Mouse (Mus musculus) hindbrain, embryonic 14.5 days (tissue): ENCODE results near the gene Spata31d1a. TPM values are rescaled to one million over a fixed set of nuclear protein-coding genes. Genes with fewer than 3 reads are reported as not detected.
A peak's percentile ranks its signal among the peaks of the same experiment; 100 is the strongest.

Source experiments
- ATAC-seq: fragments of 200-750 bp; cut with Nextera tagmentation; 2 replicates; pipeline ENCODE4 v1.8.0; 2017; ENCODE audit warnings: moderate number of reproducible peaks, mild to moderate bottlenecking, moderate TSS enrichment, moderate library complexity; ENCODE audit not compliant: low FRiP score
- DNase-seq: peaks from one replicate; pipeline ENCODE4 v3.0.0-alpha.2; 2015; ENCODE audit warnings: low spot score
- H3K27ac ChIP-seq: fragments of 300-500 bp; sonication (generic); 2 replicates; pipeline ENCODE4 v1.5.1; 2014; ENCODE audit warnings: mild to moderate bottlenecking, moderate library complexity
- H3K27me3 ChIP-seq: fragments of 300-500 bp; sonication (generic); 2 replicates; pipeline ENCODE4 v1.6.1; 2014; ENCODE audit warnings: mild to moderate bottlenecking, low read length, mixed read lengths; ENCODE audit not compliant: control insufficient read depth, insufficient read depth
- H3K36me3 ChIP-seq: fragments of 300-500 bp; sonication (generic); replicated peaks from 2 replicates; pipeline ENCODE4 v1.6.1; 2014; ENCODE audit not compliant: control insufficient read depth, insufficient read depth
- H3K4me1 ChIP-seq: fragments of 300-500 bp; sonication (generic); replicated peaks from 2 replicates; pipeline ENCODE4 v1.6.1; 2014; ENCODE audit warnings: antibody characterized with exemption, low read length, mixed read lengths; ENCODE audit not compliant: control insufficient read depth, insufficient read depth
- H3K4me2 ChIP-seq: fragments of 300-500 bp; sonication (generic); replicated peaks from 2 replicates; pipeline ENCODE4 v1.6.1; 2014; ENCODE audit warnings: mild to moderate bottlenecking, moderate library complexity
- H3K4me3 ChIP-seq: fragments of 300-500 bp; sonication (generic); replicated peaks from 2 replicates; pipeline ENCODE4 v1.5.1; 2014; ENCODE audit warnings: mild to moderate bottlenecking, low read length
- H3K9ac ChIP-seq: fragments of 300-500 bp; sonication (generic); 2 replicates; pipeline ENCODE4 v1.6.1; 2014
- H3K9me3 ChIP-seq: fragments of 300-500 bp; sonication (generic); 2 replicates; pipeline ENCODE4 v1.6.1; 2016; ENCODE audit warnings: low read length; ENCODE audit not compliant: control insufficient read depth
- WGBS: fragments of 180-500 bp; shearing (Covaris S2); extraction: QIAGEN DNeasy Blood & Tissue Kit; methylation state at CpG from one replicate; pipeline ENCODE4 v1.1.7; 2014; 5-methylcytosine and 5-hydroxymethylcytosine counted together
- polyA plus RNA-seq: library from polyadenylated mRNA; unstranded; fragments of >200 nt; fragmentation: Nextera tagmentation; extraction: Ambion mirVana; gene quantifications from 2 replicates; pipeline ENCODE4 v1.2.1, GENCODE M21; 2014

Spata31d1a gene
- polyA plus RNA-seq, 1 experiment from 2014 or later: 0.16 TPM

DNA sequence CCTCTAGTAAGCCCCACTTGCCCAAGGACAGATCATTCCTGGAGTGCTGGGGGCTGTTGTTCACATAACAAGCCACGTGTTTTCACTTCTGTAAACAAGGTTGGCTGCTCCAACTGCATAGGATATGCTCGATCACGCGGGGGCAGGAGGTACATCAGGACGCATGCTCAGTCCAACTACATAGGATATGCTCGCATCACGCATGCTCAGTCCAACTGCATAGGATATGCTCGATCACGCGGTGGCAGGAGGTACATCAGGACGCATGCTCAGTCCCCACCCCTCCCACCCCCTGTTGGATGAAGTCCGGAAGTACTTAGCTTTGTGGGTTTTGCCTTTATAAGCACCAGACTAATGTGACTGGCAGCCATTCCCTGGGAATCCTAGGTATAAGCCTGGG, 48.2 kb downstream of the Spata31d1a start:
- no peak overlapping the region for H3K4me3 ChIP-seq
- H3K9me3 ChIP-seq: no peaks in the 10 kb centered on the region
- no peak for ATAC-seq
- no peak overlapping the region for H3K4me2 ChIP-seq
- H3K27ac ChIP-seq: no peak overlapping the region
- H3K4me1 ChIP-seq: no peaks in the 10 kb centered on the region
- no peaks in the 10 kb centered on the region for H3K27me3 ChIP-seq
- no peak overlapping the region for H3K9ac ChIP-seq
- DNase-seq: no peak
- 96% methylated on average over 12 of the region's 12 CpGs for WGBS
- peaks cover 32% of the 10 kb centered on the region for H3K36me3 ChIP-seq

DNA sequence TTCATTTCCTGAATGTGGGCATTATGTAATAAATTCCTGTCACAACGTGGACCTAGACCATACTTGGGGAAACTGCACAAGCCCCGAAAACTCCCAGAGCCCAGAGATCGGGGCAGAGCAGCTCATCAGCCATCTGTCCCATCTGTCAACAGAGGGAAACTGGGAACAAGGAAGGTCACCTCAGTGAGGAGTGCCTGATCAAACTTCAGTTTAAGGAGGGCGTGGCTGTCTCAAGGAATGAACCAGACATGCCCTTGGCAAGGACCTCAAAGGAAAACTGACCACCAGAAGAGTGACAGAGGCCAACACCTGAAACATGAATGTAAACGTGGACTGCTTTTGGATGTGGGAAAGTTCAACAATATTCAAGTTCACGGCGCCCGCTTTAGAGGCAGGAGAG, 48.7 kb downstream of the Spata31d1a start:
- Histone ChIP-seq H3K27ac (no peak overlapping the region), H3K9ac (no peak overlapping the region), H3K9me3 (no peaks in the 10 kb centered on the region), H3K36me3 (peaks cover 32% of the 10 kb centered on the region), H3K4me2 (no peak overlapping the region), H3K4me1 (no peaks in the 10 kb centered on the region), H3K4me3 (no peak overlapping the region), H3K27me3 (no peaks in the 10 kb centered on the region)
- WGBS: 94% methylated on average over 8 of the region's 8 CpGs
- ATAC-seq (no peak), DNase-seq (no peak)

- 94% methylated on average over 3 of the region's 3 CpGs for WGBS
- Histone ChIP-seq H3K36me3 (peaks cover 32% of the 10 kb centered on the region), H3K4me3 (no peak overlapping the region), H3K9me3 (no peaks in the 10 kb centered on the region), H3K27me3 (no peaks in the 10 kb centered on the region), H3K4me1 (no peaks in the 10 kb centered on the region), H3K4me2 (no peak overlapping the region), H3K27ac (no peak overlapping the region), H3K9ac (no peak overlapping the region)
- no peak for DNase-seq
- no peak for ATAC-seq
Measured at GRCm38 (mm10) chr13:59660371-59660770, 49.8 kb downstream of the Spata31d1a start.

- H3K4me1 ChIP-seq: peaks cover 10% of the 10 kb centered on the region
Measured at GRCm38 (mm10) chr13:59657781-59658180, 52.3 kb downstream of the Spata31d1a start.

GRCm38 (mm10) chr13:59656975-59657388, 53.1 kb downstream of the Spata31d1a start:
- Histone ChIP-seq H3K36me3 (peaks cover 4% of the 10 kb centered on the region), H3K4me2 (no peak overlapping the region), H3K9ac (no peak overlapping the region), H3K27ac (no peak overlapping the region), H3K4me1 (peaks cover 14% of the 10 kb centered on the region), H3K27me3 (no peaks in the 10 kb centered on the region), H3K9me3 (no peaks in the 10 kb centered on the region), H3K4me3 (no peak overlapping the region)
- WGBS: 11% methylated on average over 4 of the region's 4 CpGs
- ATAC-seq: 0 out of 2 replicates have a peak, but pooled peaks have one; percentile 21
- no peak for DNase-seq

More at GRCm38 (mm10) chr13:59657781-59658180, 52.3 kb downstream of the Spata31d1a start:
- Histone ChIP-seq H3K36me3 (peaks cover 11% of the 10 kb centered on the region), H3K9ac (no peak overlapping the region), H3K27me3 (no peaks in the 10 kb centered on the region), H3K27ac (no peak overlapping the region), H3K4me3 (no peak overlapping the region), H3K9me3 (no peaks in the 10 kb centered on the region), H3K4me2 (no peak overlapping the region)
- WGBS: 76% methylated on average over 5 of the region's 5 CpGs
- no peak for ATAC-seq
- DNase-seq: no peak

DNA sequence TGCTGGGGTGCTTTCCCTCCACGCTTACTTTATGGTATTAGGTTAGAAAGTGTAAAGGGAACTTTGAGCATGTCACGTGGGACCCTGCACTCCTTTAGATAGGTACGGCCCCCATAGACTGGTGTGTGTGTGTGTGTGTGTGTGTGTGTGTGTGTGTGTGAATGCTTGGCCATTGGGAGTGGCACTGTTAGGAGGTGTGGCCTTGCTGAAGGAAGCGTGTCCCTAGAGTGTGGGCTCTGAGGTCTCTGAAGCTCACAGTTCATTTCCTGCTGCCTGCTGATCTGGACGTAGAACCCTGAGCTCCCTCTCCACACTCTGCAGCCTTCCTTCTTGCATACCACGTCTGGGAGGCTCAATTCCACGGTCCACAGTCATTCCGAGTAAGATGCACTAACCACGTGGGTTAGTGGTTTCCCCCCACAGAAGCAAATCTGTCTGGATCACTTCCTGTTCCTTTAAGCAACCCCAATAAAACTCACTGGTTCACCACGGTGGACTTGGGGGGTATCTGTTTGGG, 53.8 kb downstream of the Spata31d1a start:
- H3K36me3 ChIP-seq: no peaks in the 10 kb centered on the region
- 50% methylated on average over 10 of the region's 10 CpGs for WGBS
- peaks cover 14% of the 10 kb centered on the region for H3K4me1 ChIP-seq
- ATAC-seq: no peak
- DNase-seq: no peak
- H3K27me3 ChIP-seq: no peaks in the 10 kb centered on the region
- H3K4me3 ChIP-seq: no peak overlapping the region
- H3K4me2 ChIP-seq: no peak overlapping the region
- no peak overlapping the region for H3K9ac ChIP-seq
- H3K27ac ChIP-seq: no peak overlapping the region
- no peaks in the 10 kb centered on the region for H3K9me3 ChIP-seq

GRCm38 (mm10) chr13:59655718-59656315, 54.3 kb downstream of the Spata31d1a start:
- Histone ChIP-seq H3K27ac (no peak overlapping the region), H3K4me3 (no peak overlapping the region), H3K4me1 (peaks cover 14% of the 10 kb centered on the region), H3K9ac (no peak overlapping the region), H3K36me3 (no peaks in the 10 kb centered on the region), H3K27me3 (no peaks in the 10 kb centered on the region), H3K4me2 (no peak overlapping the region), H3K9me3 (no peaks in the 10 kb centered on the region)
- DNase-seq (no peak), ATAC-seq (no peak)
- WGBS: 93% methylated on average over 15 of the region's 15 CpGs

DNA sequence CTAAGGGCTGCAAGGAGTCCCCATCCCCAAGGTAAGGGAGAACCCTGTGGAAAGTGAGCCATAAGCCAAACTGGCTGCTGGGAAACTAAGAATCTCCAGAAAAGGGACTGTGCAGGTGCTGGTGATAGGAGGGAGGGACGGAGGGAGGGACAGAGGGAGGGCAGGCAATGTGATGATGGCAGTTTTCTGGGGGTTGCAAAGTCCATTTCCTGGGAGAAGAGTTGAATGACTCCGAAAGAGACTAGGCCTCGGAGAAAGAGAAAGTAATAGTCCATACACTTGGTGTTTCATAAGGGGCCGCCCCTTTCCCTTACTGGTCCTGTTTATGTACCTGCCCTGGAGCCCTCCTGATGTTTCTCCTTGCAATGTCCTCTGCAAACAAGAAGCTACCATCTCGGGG, 55.7 kb downstream of the Spata31d1a start:
- no peaks in the 10 kb centered on the region for H3K27me3 ChIP-seq
- no peak overlapping the region for H3K27ac ChIP-seq
- H3K36me3 ChIP-seq: 0 out of 2 replicates have a peak, but pooled peaks cover 5% of the 10 kb centered on the region
- no peak overlapping the region for H3K4me2 ChIP-seq
- no peak for ATAC-seq
- 90% methylated on average over 5 of the region's 5 CpGs for WGBS
- peaks cover 14% of the 10 kb centered on the region for H3K4me1 ChIP-seq
- H3K9ac ChIP-seq: no peak overlapping the region
- H3K4me3 ChIP-seq: no peak overlapping the region
- DNase-seq: no peak
- H3K9me3 ChIP-seq: no peaks in the 10 kb centered on the region

DNA sequence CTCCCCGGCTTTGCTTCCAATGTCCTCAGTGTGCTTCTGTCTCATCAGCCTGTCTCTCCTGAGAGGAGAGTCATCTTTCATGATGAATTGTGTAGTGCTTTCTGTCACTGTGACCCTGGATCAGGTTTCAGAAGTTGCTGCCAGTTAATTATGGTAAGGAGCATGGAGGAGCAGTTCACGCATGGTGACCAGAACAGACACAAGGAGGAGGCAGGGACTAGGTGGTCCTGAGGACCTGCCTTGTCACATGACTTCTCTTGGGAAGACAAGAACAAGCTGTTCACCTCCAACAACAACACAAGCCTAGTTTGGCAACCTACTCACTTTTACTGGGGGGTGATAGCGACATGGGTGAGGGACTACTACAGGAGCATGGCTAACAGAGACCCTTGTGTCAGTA, 57.0 kb downstream of the Spata31d1a start:
- Histone ChIP-seq H3K4me2 (no peak overlapping the region), H3K27ac (0 out of 2 replicates have a peak overlapping the region, but pooled peaks have one; percentile 49), H3K27me3 (no peaks in the 10 kb centered on the region), H3K4me1 (peaks cover 14% of the 10 kb centered on the region), H3K4me3 (no peak overlapping the region), H3K36me3 (peaks cover 14% of the 10 kb centered on the region; the same call in 1 of the 2 replicates), H3K9me3 (no peaks in the 10 kb centered on the region), H3K9ac (no peak overlapping the region)
- WGBS: 44% methylated on average over 3 of the region's 3 CpGs
- ATAC-seq: no peak
- DNase-seq: no peak
